Mouse (Mus musculus) thymus, postnatal 10 days (tissue): ENCODE measurements around the gene Fam199x.

ENCODE experiments used
- DNase-seq, 2 experiments: peaks; one replicate each; pipeline ENCODE4 v3.0.0; 2021; ENCODE audit warnings: low spot score in 2 of 2

Gene Fam199x

GRCm38 (mm10) chrX:137049425-137050225 lies at the start of gene Fam199x:
Gene Fam199x (plus strand): TSS chrX:137049594.
- DNase-seq, result peak; percentile 32 to 60

DNA sequence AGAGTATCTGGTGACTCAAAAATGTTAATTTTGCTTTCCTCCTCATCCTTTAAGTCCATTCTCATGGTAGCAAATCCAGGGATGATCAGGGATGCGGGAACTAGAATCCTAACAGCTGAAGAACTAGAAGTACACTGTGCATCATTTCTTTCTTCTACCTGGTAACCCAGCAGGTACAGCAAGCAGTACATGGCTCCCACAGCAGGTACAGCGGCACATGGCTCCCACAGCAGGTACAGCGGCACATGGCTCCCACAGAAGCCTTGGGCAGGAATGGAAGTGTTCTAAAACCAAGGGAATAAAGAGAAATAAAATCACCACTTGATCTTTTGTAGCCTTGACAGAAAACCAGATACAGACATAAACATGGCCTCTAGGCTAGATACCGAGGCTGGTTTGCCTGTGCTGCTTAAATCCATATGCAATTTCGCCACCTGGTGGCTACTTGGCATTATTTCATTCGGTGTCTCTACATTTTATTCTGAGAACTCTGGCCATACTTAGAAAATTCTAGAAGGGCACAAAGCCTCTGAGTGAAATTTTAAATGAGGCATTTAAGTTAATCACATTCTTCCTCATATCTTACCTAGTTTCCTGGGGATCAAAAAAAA lies 34.2 kb upstream of the Fam199x start:
- peak in 1 of 2 experiments; percentile 31 for DNase-seq

GRCm38 (mm10) chrX:137017668-137018067 lies 31.7 kb upstream of the Fam199x start:
- DNase-seq, result no peak

DNA sequence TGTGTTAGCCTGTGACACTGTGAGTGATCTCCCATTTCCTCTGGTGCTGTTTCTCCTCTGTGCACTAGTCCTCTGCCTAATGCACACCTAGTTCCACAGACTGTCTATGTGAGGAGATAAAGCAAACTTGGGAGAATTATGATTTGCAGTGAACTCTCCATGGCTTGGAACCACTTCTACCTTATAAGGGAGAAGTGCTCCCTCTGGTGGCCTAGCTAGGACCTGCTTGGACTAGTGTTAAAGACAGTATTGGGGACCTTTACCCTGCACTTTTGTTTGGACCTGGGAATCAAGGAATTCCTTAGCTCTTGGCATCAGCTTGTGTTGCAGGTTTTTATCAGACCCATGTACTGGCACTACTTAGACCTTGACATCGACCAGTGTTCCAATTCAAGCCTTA lies 30.1 kb upstream of the Fam199x start:
- DNase-seq, result peak; percentile 9 to 54

GRCm38 (mm10) chrX:137030916-137031315 lies 18.5 kb upstream of the Fam199x start:
- DNase-seq, result no peak

DNA sequence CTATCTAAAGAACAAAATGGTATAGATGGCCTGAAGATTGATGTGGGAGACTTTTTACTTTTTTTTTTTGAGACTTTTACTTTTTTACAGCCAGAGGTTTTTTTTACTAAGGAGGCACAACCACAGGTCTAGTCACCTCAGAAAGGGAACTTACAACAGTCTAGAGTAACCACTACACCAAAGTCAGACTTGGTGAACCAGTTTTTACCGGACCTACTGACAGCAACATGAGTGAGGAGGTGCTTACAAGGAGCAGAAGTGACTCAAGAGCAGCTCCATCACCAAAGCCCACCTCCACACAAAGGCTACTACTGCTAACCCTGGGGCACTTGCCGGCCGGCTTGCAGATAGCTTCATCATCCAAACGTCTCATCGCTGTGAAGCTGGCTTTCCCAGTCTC lies 17.7 kb upstream of the Fam199x start:
- DNase-seq, result no peak

GRCm38 (mm10) chrX:137034322-137034721 lies 15.1 kb upstream of the Fam199x start:
- no peak for DNase-seq

- no peak for DNase-seq
Observed at GRCm38 (mm10) chrX:137037470-137037999, 11.9 kb upstream of the Fam199x start.

DNA sequence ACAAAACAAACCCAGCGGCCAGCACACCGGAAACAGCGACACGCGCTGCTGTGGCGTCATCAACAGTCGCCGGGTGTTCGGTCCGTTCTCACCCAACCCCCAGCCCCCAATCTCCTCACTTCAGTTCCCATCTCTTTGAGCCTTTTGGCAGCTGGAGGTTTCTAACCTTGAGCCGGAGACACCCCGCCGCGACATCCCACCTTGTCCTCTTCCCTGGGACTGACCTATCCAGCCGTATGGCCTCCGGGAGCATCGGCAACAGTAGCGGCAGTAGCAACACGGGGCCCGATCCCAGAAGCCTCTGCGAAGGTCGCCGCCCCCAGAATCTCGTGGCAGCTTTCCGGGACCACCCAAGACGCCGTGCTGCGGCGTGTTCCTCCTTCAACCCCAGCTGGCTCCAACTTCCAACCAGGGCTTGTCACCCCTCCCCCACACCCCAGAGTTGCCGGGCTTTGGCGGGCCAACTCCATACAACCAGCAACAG lies 11.4 kb upstream of the Fam199x start, which contains the start of gene Slc25a53:
Gene Slc25a53 (minus strand): TSS at position 303 of the 484 bp plus-strand sequence.
- peak; percentile 72 to 77 for DNase-seq

- DNase-seq, result no peak
Observed at GRCm38 (mm10) chrX:137038502-137038901, 10.9 kb upstream of the Fam199x start.

DNA sequence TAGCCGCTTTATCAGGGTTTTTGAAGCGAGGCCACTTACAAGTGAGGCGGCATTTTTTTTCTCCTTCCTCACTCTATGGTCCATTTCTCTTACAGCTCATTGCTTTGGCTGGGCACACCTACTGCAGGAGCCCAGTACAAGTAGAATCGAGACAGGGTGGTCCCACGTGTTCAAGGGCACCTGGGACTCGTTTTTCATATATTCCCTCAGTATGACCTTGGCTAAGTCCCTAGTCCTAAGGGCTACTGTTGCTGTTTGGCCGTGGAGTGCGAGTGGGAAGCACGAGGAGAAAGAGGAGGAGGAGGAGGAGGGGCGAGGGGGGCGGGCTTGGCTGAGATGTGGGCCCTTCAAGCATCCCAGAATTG lies 352 bp upstream of the Fam199x start:
- no peak for DNase-seq

DNA sequence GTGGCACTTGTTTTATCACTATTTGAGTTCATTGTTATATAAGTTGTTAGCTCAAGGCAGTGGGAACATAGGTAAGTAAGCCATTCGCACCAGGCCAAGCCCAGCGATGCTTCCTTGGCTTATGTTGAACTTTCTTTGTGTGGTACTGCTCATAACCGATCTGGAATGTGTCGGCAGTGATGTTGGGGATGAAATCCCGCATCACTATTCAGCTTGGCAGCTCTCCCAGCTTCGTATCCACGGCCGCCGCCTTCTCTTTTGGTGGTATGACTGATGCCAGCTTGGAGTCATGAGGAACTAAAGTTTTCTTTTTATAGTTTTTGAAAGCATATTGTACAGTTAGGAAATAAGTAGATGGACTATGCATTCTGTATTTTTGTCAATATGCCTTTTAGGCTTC lies 13.8 kb downstream of the Fam199x start:
- DNase-seq, result no peak

DNA sequence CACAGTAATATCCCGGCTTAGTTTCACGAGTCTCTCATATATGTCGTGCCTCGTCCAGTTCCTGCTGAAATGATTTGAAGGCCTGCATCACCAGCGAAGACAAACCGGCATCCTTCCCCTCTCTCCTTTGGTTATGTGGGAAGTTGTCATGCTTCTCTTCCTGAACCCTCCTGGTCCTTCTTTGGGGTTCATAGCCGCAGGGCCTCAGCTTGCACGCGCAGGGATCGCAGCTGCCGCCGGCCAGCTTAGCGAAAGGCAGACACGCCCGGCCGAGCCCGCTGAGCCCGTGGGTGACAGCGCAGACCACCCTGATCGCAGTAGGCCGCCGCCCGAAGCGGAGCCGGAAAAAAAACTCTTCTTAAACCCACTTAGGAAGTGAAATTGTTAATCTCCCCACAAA lies 55.1 kb downstream of the Fam199x start:
- DNase-seq, result no peak

DNA sequence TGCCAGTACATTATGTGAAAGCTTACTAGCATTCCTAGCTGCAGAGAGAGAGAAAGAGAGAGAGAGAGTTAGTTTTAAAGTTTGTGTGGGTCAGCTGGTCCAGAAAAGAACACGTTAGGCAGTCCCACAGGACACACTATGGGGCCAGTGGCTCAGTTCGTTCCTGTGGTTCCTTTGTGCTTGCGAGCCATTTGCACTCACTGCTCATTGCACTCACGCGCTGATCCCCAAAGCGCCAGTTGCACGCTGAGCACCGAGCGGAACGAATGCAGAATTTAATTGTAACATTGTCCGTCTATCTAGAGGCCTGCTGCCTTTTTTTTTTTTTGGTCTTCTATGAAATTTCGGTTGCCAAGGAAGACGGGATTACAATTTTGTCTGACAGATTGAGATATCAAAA lies 57.1 kb downstream of the Fam199x start:
- DNase-seq, result no peak

- DNase-seq, result peak; percentile 50 to 72
Observed at GRCm38 (mm10) chrX:137118097-137118746, 68.8 kb downstream of the Fam199x start.

- DNase-seq, result no peak
Observed at GRCm38 (mm10) chrX:137119675-137120423, 70.5 kb downstream of the Fam199x start.

DNA sequence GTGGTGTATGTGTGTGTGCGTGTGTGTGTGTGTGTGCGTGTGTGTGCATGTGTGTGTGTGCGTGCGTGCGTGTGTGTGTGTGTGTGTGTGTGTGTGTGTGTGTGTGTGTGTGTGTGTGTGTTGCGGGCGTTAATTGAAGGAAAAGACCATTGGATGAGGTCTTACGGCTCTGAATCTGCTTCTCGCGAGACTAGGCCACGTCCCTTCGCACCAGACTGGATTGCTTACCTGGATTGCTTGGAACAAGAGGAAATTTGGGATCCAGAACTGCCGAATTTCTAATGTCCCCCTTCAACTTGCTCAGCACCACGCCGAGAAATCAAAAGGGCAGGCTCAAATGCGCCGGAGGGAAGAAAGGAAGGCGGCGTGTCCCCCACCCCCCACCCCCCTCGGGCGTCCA lies 72.3 kb downstream of the Fam199x start, which contains the start of gene Esx1:
Gene Esx1 (minus strand): TSS at position 366 of the 400 bp plus-strand sequence.
- no peak for DNase-seq

GRCm38 (mm10) chrX:137127542-137127941 lies 78.1 kb downstream of the Fam199x start:
- no peak for DNase-seq
